ENCODE assay signal across 8 mouse cellular contexts in genomic region chr11:116127156-116127980, GRCm38 (mm10). TPM values are rescaled to one million over a fixed set of nuclear protein-coding genes. Genes with fewer than 3 reads are reported as not detected.
DNase-seq lines count a peak whose midpoint lies in the region; ATAC-seq and TF ChIP-seq lines count a peak whose summit lies in the region.

Trim47 (minus strand) TSS chr11:116127210.

- peaks cover 16% of the 10 kb centered on the region for H3K36me3 ChIP-seq in forebrain, embryonic 12.5 days (replicated peaks)
- H3K36me3 ChIP-seq in forebrain, postnatal 0 days (ENCODE audit: insufficient read depth), result peaks cover 5% of the 10 kb centered on the region; the same call in 1 of the 2 replicates
- peaks cover 16% of the 10 kb centered on the region for H3K36me3 ChIP-seq in embryonic facial prominence, embryonic 12.5 days
- peaks cover 15% of the 10 kb centered on the region for H3K36me3 ChIP-seq in stomach, embryonic 16.5 days (ENCODE audit: control insufficient read depth, insufficient read depth, low read length)

- 23% methylated on average over 23 of the region's 23 CpGs for WGBS in forebrain, embryonic 12.5 days
- WGBS in forebrain, postnatal 0 days, result 28% methylated on average over 23 of the region's 23 CpGs
- WGBS in embryonic facial prominence, embryonic 12.5 days, result 23% methylated on average over 23 of the region's 23 CpGs
- 28% methylated on average over 23 of the region's 23 CpGs for WGBS in stomach, embryonic 16.5 days

- TF ChIP-seq CTCF in forebrain, postnatal 0 days (IDR thresholded peaks at IDR 0.05; ENCODE audit: low read depth), result no peak

- H3K4me2 ChIP-seq in forebrain, embryonic 12.5 days, result peak within 1 kb of the TSS; percentile 22
- H3K4me2 ChIP-seq in forebrain, postnatal 0 days (ENCODE audit: low read depth), result no peak within 1 kb of the TSS
- H3K4me2 ChIP-seq in embryonic facial prominence, embryonic 12.5 days (replicated peaks), result peak within 1 kb of the TSS; percentile 40
- peak within 1 kb of the TSS; percentile 45 for H3K4me2 ChIP-seq in stomach, embryonic 16.5 days (ENCODE audit: low read depth, low read length)

- peaks cover 34% of the 10 kb centered on the region for H3K4me1 ChIP-seq in forebrain, embryonic 12.5 days
- 0 out of 2 replicates have a peak, but pooled peaks cover 4% of the 10 kb centered on the region for H3K4me1 ChIP-seq in forebrain, postnatal 0 days (ENCODE audit: insufficient read depth)
- H3K4me1 ChIP-seq in embryonic facial prominence, embryonic 12.5 days, result peaks cover 27% of the 10 kb centered on the region
- peaks cover 35% of the 10 kb centered on the region for H3K4me1 ChIP-seq in stomach, embryonic 16.5 days (ENCODE audit: control insufficient read depth, insufficient read depth, low read length)

- no peak for DNase-seq in forebrain, postnatal 0 days
- peak; percentile 88 to 91 for DNase-seq in heart, postnatal 10 days
- peak; percentile 89 to 95 for DNase-seq in kidney, postnatal 25 days
- DNase-seq in lung, postnatal 4 days, result peak; percentile 87 to 95
- no peak for DNase-seq in left cerebral cortex, postnatal 36 days (ENCODE audit: low spot score in 2 of 2)

- no peak for ATAC-seq in forebrain, embryonic 12.5 days (ENCODE audit: low FRiP score)
- no peak for ATAC-seq in forebrain, postnatal 0 days
- peak; percentile 50; the same call in 1 of the 2 replicates for ATAC-seq in embryonic facial prominence, embryonic 12.5 days (ENCODE audit: insufficient number of reproducible peaks, insufficient read depth, low FRiP score, low TSS enrichment)
- peak; percentile 54 for ATAC-seq in stomach, embryonic 16.5 days (ENCODE audit: insufficient read depth, low FRiP score)

- intact Hi-C loops in heart, postnatal 10 days (cut with DNase I), result no loop called here
- intact Hi-C loops in left cerebral cortex, postnatal 36 days (cut with DNase I), result no loop called here

- 0 out of 2 replicates have a peak, but pooled peaks cover 9% of the 10 kb centered on the region for H3K27me3 ChIP-seq in forebrain, embryonic 12.5 days
- no peaks in the 10 kb centered on the region for H3K27me3 ChIP-seq in forebrain, postnatal 0 days (ENCODE audit: insufficient read depth, low read length)
- no peaks in the 10 kb centered on the region for H3K27me3 ChIP-seq in embryonic facial prominence, embryonic 12.5 days
- H3K27me3 ChIP-seq in stomach, embryonic 16.5 days (ENCODE audit: control insufficient read depth, insufficient read depth, low read length), result no peaks in the 10 kb centered on the region

- no peaks in the 10 kb centered on the region for H3K9me3 ChIP-seq in forebrain, embryonic 12.5 days
- H3K9me3 ChIP-seq in forebrain, postnatal 0 days (ENCODE audit: low read length), result no peaks in the 10 kb centered on the region
- H3K9me3 ChIP-seq in embryonic facial prominence, embryonic 12.5 days, result peaks cover 4% of the 10 kb centered on the region; the same call in 1 of the 2 replicates
- H3K9me3 ChIP-seq in stomach, embryonic 16.5 days (replicated peaks; ENCODE audit: control insufficient read depth, low read length), result no peaks in the 10 kb centered on the region

- H3K4me3 ChIP-seq in forebrain, embryonic 12.5 days (replicated peaks), result no peak within 1 kb of the TSS
- H3K4me3 ChIP-seq in forebrain, postnatal 0 days (ENCODE audit: low read depth, low read length), result no peak within 1 kb of the TSS
- H3K4me3 ChIP-seq in embryonic facial prominence, embryonic 12.5 days, result peak within 1 kb of the TSS; percentile 22
- H3K4me3 ChIP-seq in stomach, embryonic 16.5 days (replicated peaks; ENCODE audit: low read length), result peak within 1 kb of the TSS; percentile 9; the same call in 1 of the 2 replicates

- no peak within 1 kb of the TSS for H3K9ac ChIP-seq in forebrain, embryonic 12.5 days
- H3K9ac ChIP-seq in forebrain, postnatal 0 days, result no peak within 1 kb of the TSS
- H3K9ac ChIP-seq in embryonic facial prominence, embryonic 12.5 days, result no peak within 1 kb of the TSS
- H3K9ac ChIP-seq in stomach, embryonic 16.5 days (ENCODE audit: low read length), result peak within 1 kb of the TSS; percentile 65

- peak within 1 kb of the TSS; percentile 46; the same call in 1 of the 2 replicates for H3K27ac ChIP-seq in forebrain, embryonic 12.5 days
- H3K27ac ChIP-seq in forebrain, postnatal 0 days (ENCODE audit: low read depth, low read length), result no peak within 1 kb of the TSS
- peak within 1 kb of the TSS; percentile 37 for H3K27ac ChIP-seq in embryonic facial prominence, embryonic 12.5 days
- H3K27ac ChIP-seq in stomach, embryonic 16.5 days (ENCODE audit: low read length), result peak within 1 kb of the TSS; percentile 75

RNA-seq across cellular contexts. Expression of gene Trim47, which starts in this region (rescaled TPM):
- polyA plus RNA-seq in forebrain, embryonic 12.5 days (2016; fragmentation: Nextera tagmentation; extraction: Ambion mirVana), result 2.7 and 3.2 TPM in 2 replicates
- total RNA-seq in forebrain, postnatal 0 days (2014; rRNA removed), result 10.5 and 13.0 TPM in 2 replicates
- polyA plus RNA-seq in forebrain, postnatal 0 days (2015; fragmentation: Nextera tagmentation; extraction: Ambion mirVana), result 6.6 and 7.8 TPM in 2 replicates
- 6.9 and 9.1 TPM in 2 replicates for polyA plus RNA-seq in embryonic facial prominence, embryonic 12.5 days (2016; fragmentation: Nextera tagmentation; extraction: Ambion mirVana)
- 10 to 100 TPM; 43.3 to 49.7 TPM for total RNA-seq in heart, postnatal 10 days (2021)
- polyA plus RNA-seq in stomach, embryonic 16.5 days (2015; fragmentation: Nextera tagmentation; extraction: Ambion mirVana), result 22.7 and 23.1 TPM in 2 replicates
- total RNA-seq in left cerebral cortex, postnatal 36 days (2021), result 1 to 10 TPM; 7.0 to 9.6 TPM

Comparison
In these comparisons a context has a peak if more than half of its experiments do, and no peak if none do; other contexts are left out.
1. ATAC-seq: peak in embryonic facial prominence, embryonic 12.5 days (single experiment) and stomach, embryonic 16.5 days (single experiment); none in forebrain, embryonic 12.5 days (single experiment) and forebrain, postnatal 0 days (single experiment).
2. H3K4me3 ChIP-seq: peak in embryonic facial prominence, embryonic 12.5 days (single experiment) and stomach, embryonic 16.5 days (single experiment); none in forebrain, embryonic 12.5 days (single experiment) and forebrain, postnatal 0 days (single experiment).
3. DNase-seq: peak in heart, postnatal 10 days (2 of 2), kidney, postnatal 25 days (2 of 2) and lung, postnatal 4 days (2 of 2); none in forebrain, postnatal 0 days (single experiment) and left cerebral cortex, postnatal 36 days (0 of 2).